Mouse (Mus musculus): ENCODE measurements around the gene Atp13a3. TPM values are rescaled to one million over a fixed set of nuclear protein-coding genes. Genes with fewer than 3 reads are reported as not detected.

Atp13a3 gene
- polyA plus RNA-seq, 1 experiment = 139 TPM

GRCm38 (mm10) chr16:30295106-30295505 lies 110.7 kb downstream of the Atp13a3 start:
- TF ChIP-seq CTCF (IDR thresholded peaks at IDR 0.05; ENCODE audit: low read depth, low read length) (no peak), POLR2A (IDR thresholded peaks at IDR 0.05; ENCODE audit: insufficient read depth, low read length) (no peak), EP300 (IDR thresholded peaks at IDR 0.05; ENCODE audit: insufficient read depth, low read depth, low read length) (no peak)
- no peaks in the 10 kb centered on the region for H3K4me1 ChIP-seq (ENCODE audit: control insufficient read depth, insufficient read depth, low read length)
- no peak overlapping the region for H3K27ac ChIP-seq (ENCODE audit: insufficient read depth, low read length)
- no peaks in the 10 kb centered on the region for H3K36me3 ChIP-seq (ENCODE audit: control insufficient read depth, insufficient read depth, low read length, poor library complexity, severe bottlenecking)
- no peak overlapping the region for H3K9ac ChIP-seq (ENCODE audit: low read depth, poor library complexity, severe bottlenecking)
- H3K9me3 ChIP-seq (replicated peaks; ENCODE audit: control insufficient read depth, insufficient read depth, low read length, poor library complexity, severe bottlenecking) = no peaks in the 10 kb centered on the region
- H3K27me3 ChIP-seq (ENCODE audit: control insufficient read depth, insufficient read depth, low read length, poor library complexity, severe bottlenecking) = no peaks in the 10 kb centered on the region
- H3K4me3 ChIP-seq (ENCODE audit: low read depth, low read length) = no peak overlapping the region

GRCm38 (mm10) chr16:30290436-30290835 lies 115.3 kb downstream of the Atp13a3 start:
- Histone ChIP-seq H3K9me3 (replicated peaks; ENCODE audit: control insufficient read depth, insufficient read depth, low read length, poor library complexity, severe bottlenecking) (no peaks in the 10 kb centered on the region), H3K9ac (ENCODE audit: low read depth, poor library complexity, severe bottlenecking) (no peak overlapping the region), H3K27ac (ENCODE audit: insufficient read depth, low read length) (no peak overlapping the region), H3K36me3 (ENCODE audit: control insufficient read depth, insufficient read depth, low read length, poor library complexity, severe bottlenecking) (no peaks in the 10 kb centered on the region), H3K4me1 (ENCODE audit: control insufficient read depth, insufficient read depth, low read length) (peaks cover 2% of the 10 kb centered on the region), H3K4me3 (ENCODE audit: low read depth, low read length) (no peak overlapping the region), H3K27me3 (ENCODE audit: control insufficient read depth, insufficient read depth, low read length, poor library complexity, severe bottlenecking) (no peaks in the 10 kb centered on the region)
- no peak for TF ChIP-seq POLR2A (IDR thresholded peaks at IDR 0.05; ENCODE audit: insufficient read depth, low read length)
- TF ChIP-seq CTCF (IDR thresholded peaks at IDR 0.05; ENCODE audit: low read depth, low read length) = no peak
- TF ChIP-seq EP300 (IDR thresholded peaks at IDR 0.05; ENCODE audit: insufficient read depth, low read depth, low read length) = no peak

DNA sequence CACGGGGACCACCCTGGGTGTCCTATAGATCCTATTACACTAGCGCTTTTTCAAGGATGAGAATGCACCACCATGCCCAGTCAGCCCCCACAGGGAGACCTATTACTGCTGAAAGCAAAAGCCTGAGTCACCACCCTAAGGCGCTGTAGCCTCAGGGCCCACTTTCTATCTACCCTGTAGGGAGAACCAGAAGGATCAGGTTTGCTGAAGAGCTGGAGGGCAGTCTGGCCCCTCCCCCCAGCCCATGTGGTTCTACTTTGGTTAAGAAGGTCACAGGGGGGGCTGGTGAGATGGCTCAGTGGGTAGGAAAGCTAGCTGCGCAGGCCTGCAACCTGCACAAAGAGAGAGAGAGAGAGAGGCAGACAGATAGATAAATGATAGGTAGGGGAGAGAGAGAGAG lies 120.1 kb downstream of the Atp13a3 start:
- H3K36me3 ChIP-seq (ENCODE audit: control insufficient read depth, insufficient read depth, low read length, poor library complexity, severe bottlenecking) = no peaks in the 10 kb centered on the region
- H3K27me3 ChIP-seq (ENCODE audit: control insufficient read depth, insufficient read depth, low read length, poor library complexity, severe bottlenecking) = no peaks in the 10 kb centered on the region
- H3K4me3 ChIP-seq (ENCODE audit: low read depth, low read length) = no peak overlapping the region
- no peaks in the 10 kb centered on the region for H3K9me3 ChIP-seq (replicated peaks; ENCODE audit: control insufficient read depth, insufficient read depth, low read length, poor library complexity, severe bottlenecking)
- H3K27ac ChIP-seq (ENCODE audit: insufficient read depth, low read length) = no peak overlapping the region
- no peak overlapping the region for H3K9ac ChIP-seq (ENCODE audit: low read depth, poor library complexity, severe bottlenecking)
- TF ChIP-seq CTCF (IDR thresholded peaks at IDR 0.05; ENCODE audit: low read depth, low read length) (no peak), EP300 (IDR thresholded peaks at IDR 0.05; ENCODE audit: insufficient read depth, low read depth, low read length) (peak; percentile 83)
- peaks cover 13% of the 10 kb centered on the region for H3K4me1 ChIP-seq (ENCODE audit: control insufficient read depth, insufficient read depth, low read length)

GRCm38 (mm10) chr16:30283743-30284337 lies 121.9 kb downstream of the Atp13a3 start:
- Histone ChIP-seq H3K27me3 (ENCODE audit: control insufficient read depth, insufficient read depth, low read length, poor library complexity, severe bottlenecking) (no peaks in the 10 kb centered on the region), H3K9ac (ENCODE audit: low read depth, poor library complexity, severe bottlenecking) (no peak overlapping the region), H3K4me3 (ENCODE audit: low read depth, low read length) (peak overlapping the region; percentile 13; the same call in 1 of the 2 replicates), H3K9me3 (replicated peaks; ENCODE audit: control insufficient read depth, insufficient read depth, low read length, poor library complexity, severe bottlenecking) (no peaks in the 10 kb centered on the region), H3K27ac (ENCODE audit: insufficient read depth, low read length) (no peak overlapping the region), H3K36me3 (ENCODE audit: control insufficient read depth, insufficient read depth, low read length, poor library complexity, severe bottlenecking) (no peaks in the 10 kb centered on the region), H3K4me1 (ENCODE audit: control insufficient read depth, insufficient read depth, low read length) (peaks cover 13% of the 10 kb centered on the region)
- TF ChIP-seq POLR2A (IDR thresholded peaks at IDR 0.05; ENCODE audit: insufficient read depth, low read length) (no peak), CTCF (IDR thresholded peaks at IDR 0.05; ENCODE audit: low read depth, low read length) (peak; percentile 58)

GRCm38 (mm10) chr16:30282844-30283495 lies 122.8 kb downstream of the Atp13a3 start, which contains the start of gene Lrrc15:
Gene Lrrc15 (minus strand): TSS chr16:30283256.
- no peaks in the 10 kb centered on the region for H3K36me3 ChIP-seq (ENCODE audit: control insufficient read depth, insufficient read depth, low read length, poor library complexity, severe bottlenecking)
- no peaks in the 10 kb centered on the region for H3K27me3 ChIP-seq (ENCODE audit: control insufficient read depth, insufficient read depth, low read length, poor library complexity, severe bottlenecking)
- H3K9ac ChIP-seq (ENCODE audit: low read depth, poor library complexity, severe bottlenecking) = peak within 1 kb of the TSS; percentile 45; the same call in 1 of the 2 replicates
- peak; percentile 24 for TF ChIP-seq CTCF (IDR thresholded peaks at IDR 0.05; ENCODE audit: low read depth, low read length)
- TF ChIP-seq EP300 (IDR thresholded peaks at IDR 0.05; ENCODE audit: insufficient read depth, low read depth, low read length) = no peak
- H3K4me1 ChIP-seq (ENCODE audit: control insufficient read depth, insufficient read depth, low read length) = peaks cover 17% of the 10 kb centered on the region
- H3K27ac ChIP-seq (ENCODE audit: insufficient read depth, low read length) = no peak within 1 kb of the TSS
- H3K4me3 ChIP-seq (ENCODE audit: low read depth, low read length) = peak within 1 kb of the TSS; percentile 65
- H3K9me3 ChIP-seq (replicated peaks; ENCODE audit: control insufficient read depth, insufficient read depth, low read length, poor library complexity, severe bottlenecking) = no peaks in the 10 kb centered on the region

GRCm38 (mm10) chr16:30280676-30281297 lies 125.0 kb downstream of the Atp13a3 start:
- Histone ChIP-seq H3K27ac (ENCODE audit: insufficient read depth, low read length) (peak overlapping the region; percentile 88), H3K4me1 (ENCODE audit: control insufficient read depth, insufficient read depth, low read length) (peaks cover 15% of the 10 kb centered on the region), H3K9ac (ENCODE audit: low read depth, poor library complexity, severe bottlenecking) (no peak overlapping the region), H3K9me3 (replicated peaks; ENCODE audit: control insufficient read depth, insufficient read depth, low read length, poor library complexity, severe bottlenecking) (no peaks in the 10 kb centered on the region), H3K4me3 (ENCODE audit: low read depth, low read length) (no peak overlapping the region), H3K36me3 (ENCODE audit: control insufficient read depth, insufficient read depth, low read length, poor library complexity, severe bottlenecking) (no peaks in the 10 kb centered on the region), H3K27me3 (ENCODE audit: control insufficient read depth, insufficient read depth, low read length, poor library complexity, severe bottlenecking) (no peaks in the 10 kb centered on the region)
- TF ChIP-seq CTCF (IDR thresholded peaks at IDR 0.05; ENCODE audit: low read depth, low read length) (no peak), EP300 (IDR thresholded peaks at IDR 0.05; ENCODE audit: insufficient read depth, low read depth, low read length) (peak; percentile 68)
